Mouse (Mus musculus) kidney, postnatal 0 days (tissue): ENCODE results near the gene Ttc38. TPM values are rescaled to one million over a fixed set of nuclear protein-coding genes. Genes with fewer than 3 reads are reported as not detected.
A peak's percentile ranks its signal among the peaks of the same experiment; 100 is the strongest.

ENCODE experiments used
- ATAC-seq: fragments of 200-750 bp; cut with Nextera tagmentation; replicated peaks from 2 replicates; pipeline ENCODE4 v1.8.0; 2017; ENCODE audit warnings: low read depth, moderate number of reproducible peaks, moderate TSS enrichment, moderate library complexity; ENCODE audit not compliant: low FRiP score
- DNase-seq: peaks from one replicate; pipeline ENCODE4 v3.0.0-alpha.2; 2016; ENCODE audit warnings: low spot score
- H3K27ac ChIP-seq: fragments of 300-500 bp; sonication (generic); 2 replicates; pipeline ENCODE4 v1.5.1; 2014; ENCODE audit warnings: mild to moderate bottlenecking
- H3K27me3 ChIP-seq: fragments of 300-500 bp; sonication (generic); 2 replicates; pipeline ENCODE4 v1.6.1; 2014; ENCODE audit warnings: low read length, mixed read lengths; ENCODE audit not compliant: insufficient read depth
- H3K36me3 ChIP-seq: fragments of 300-500 bp; sonication (generic); 2 replicates; pipeline ENCODE4 v1.6.1; 2014; ENCODE audit warnings: low read length, mixed read lengths; ENCODE audit not compliant: insufficient read depth
- H3K4me1 ChIP-seq: fragments of 300-500 bp; sonication (generic); replicated peaks from 2 replicates; pipeline ENCODE4 v1.6.1; 2014; ENCODE audit warnings: antibody characterized with exemption, low read length, mixed read lengths; ENCODE audit not compliant: insufficient read depth
- H3K4me2 ChIP-seq: fragments of 300-500 bp; sonication (generic); 2 replicates; pipeline ENCODE4 v1.6.1; 2014; ENCODE audit warnings: mild to moderate bottlenecking, low read length, moderate library complexity, mixed read lengths
- H3K4me3 ChIP-seq: fragments of 300-500 bp; sonication (generic); replicated peaks from 2 replicates; pipeline ENCODE4 v1.5.1; 2014; ENCODE audit warnings: low read depth, low read length
- H3K9ac ChIP-seq: fragments of 300-500 bp; sonication (generic); 2 replicates; pipeline ENCODE4 v1.6.1; 2014; ENCODE audit warnings: low read depth, low read length
- H3K9me3 ChIP-seq: fragments of 300-500 bp; sonication (generic); replicated peaks from 2 replicates; pipeline ENCODE4 v1.6.1; 2016; ENCODE audit warnings: low read length, inconsistent platforms, mixed read lengths
- CTCF ChIP-seq: IDR thresholded peaks from 2 replicates; pipeline ENCODE4 v1.5.1; 2016; ENCODE audit warnings: antibody characterized with exemption, low read depth, mild to moderate bottlenecking, moderate library complexity
- WGBS: fragments of 180-500 bp; shearing (Covaris S2); extraction: QIAGEN DNeasy Blood & Tissue Kit; methylation state at CpG from one replicate; pipeline ENCODE4 v1.1.7; 2014; 5-methylcytosine and 5-hydroxymethylcytosine counted together
- polyA plus RNA-seq: library from polyadenylated mRNA; unstranded; fragments of >200 nt; fragmentation: Nextera tagmentation; extraction: Ambion mirVana; gene quantifications from 2 replicates; pipeline ENCODE4 v1.2.1, GENCODE M21; 2015

The Ttc38 gene
- polyA plus RNA-seq, 1 experiment from 2014 or later = 8.7 TPM

GRCm38 (mm10) chr15:85878848-85879497 is 46.9 kb downstream of the Ttc38 start, which contains the start of gene Trmu:
Gene Trmu, plus strand, starts transcription at chr15:85879312.
- WGBS = 1% methylated on average over 48 of the region's 50 CpGs
- DNase-seq (peak; percentile 97), ATAC-seq (peak; percentile 91)
- peak; percentile 73 for TF ChIP-seq CTCF
- H3K4me3 ChIP-seq = peak within 1 kb of the TSS; percentile 78
- no peaks in the 10 kb centered on the region for H3K27me3 ChIP-seq
- peak within 1 kb of the TSS; percentile 85 for H3K27ac ChIP-seq
- H3K9ac ChIP-seq = peak within 1 kb of the TSS; percentile 91
- H3K36me3 ChIP-seq = peaks cover 30% of the 10 kb centered on the region
- H3K4me1 ChIP-seq = no peaks in the 10 kb centered on the region
- H3K4me2 ChIP-seq = peak within 1 kb of the TSS; percentile 97
- H3K9me3 ChIP-seq = no peaks in the 10 kb centered on the region

GRCm38 (mm10) chr15:85879498-85879895 is 47.4 kb downstream of the Ttc38 start:
- DNase-seq (peak; percentile 19), ATAC-seq (peak; percentile 41; the same call in 1 of the 2 replicates)
- Histone ChIP-seq H3K4me2 (peak overlapping the region; percentile 97), H3K9me3 (no peaks in the 10 kb centered on the region), H3K36me3 (peaks cover 31% of the 10 kb centered on the region), H3K4me1 (no peaks in the 10 kb centered on the region), H3K27me3 (no peaks in the 10 kb centered on the region), H3K9ac (peak overlapping the region; percentile 91), H3K4me3 (peak overlapping the region; percentile 78), H3K27ac (peak overlapping the region; percentile 85)
- WGBS = 1% methylated on average over 18 of the region's 18 CpGs
- no peak for TF ChIP-seq CTCF

DNA sequence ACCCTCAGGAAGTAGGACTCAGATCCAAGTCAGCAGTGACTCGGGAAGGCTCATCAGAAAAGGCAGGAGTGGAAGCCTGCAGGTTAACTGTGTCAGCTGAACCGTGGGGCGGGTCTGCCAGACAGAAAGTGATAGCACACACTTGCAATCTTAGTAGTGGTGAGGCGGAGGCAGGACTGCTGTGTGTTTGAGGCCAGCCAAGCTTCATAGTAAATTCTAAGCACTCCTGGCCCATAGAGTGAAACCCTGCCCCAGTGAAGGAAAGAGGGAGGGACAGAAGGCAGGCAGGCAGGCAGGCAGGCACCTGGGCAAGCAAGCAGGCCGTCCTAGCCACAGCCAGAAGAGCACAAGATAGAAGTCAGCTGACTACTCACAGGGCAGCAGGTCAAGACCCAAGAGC is 53.5 kb downstream of the Ttc38 start:
- H3K4me2 ChIP-seq = no peak overlapping the region
- no peak overlapping the region for H3K4me3 ChIP-seq
- DNase-seq (no peak), ATAC-seq (no peak)
- H3K9me3 ChIP-seq = no peaks in the 10 kb centered on the region
- TF ChIP-seq CTCF = no peak
- peaks cover 44% of the 10 kb centered on the region for H3K36me3 ChIP-seq
- H3K27me3 ChIP-seq = no peaks in the 10 kb centered on the region
- WGBS = 76% methylated on average over 5 of the region's 5 CpGs
- H3K27ac ChIP-seq = no peak overlapping the region
- no peaks in the 10 kb centered on the region for H3K4me1 ChIP-seq
- no peak overlapping the region for H3K9ac ChIP-seq

DNA sequence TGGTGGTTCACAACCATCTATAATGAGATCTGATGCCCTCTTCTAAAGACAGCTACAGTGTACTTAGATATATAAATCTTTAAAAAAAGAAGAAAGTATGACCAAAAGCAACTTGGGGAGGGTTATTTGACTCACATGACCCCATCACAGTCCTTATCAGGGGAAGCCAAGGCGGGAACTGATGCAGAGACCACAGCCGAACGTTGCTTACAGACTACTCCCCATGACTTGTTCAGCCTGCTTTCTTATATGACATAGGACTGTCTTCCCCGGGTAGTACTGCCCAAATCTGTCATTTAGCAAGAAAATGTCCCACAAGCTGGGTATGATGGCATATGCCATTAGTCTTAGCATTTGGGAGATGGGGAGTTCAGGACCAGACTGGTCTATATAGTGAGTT is 57.1 kb downstream of the Ttc38 start:
- H3K9ac ChIP-seq = no peak overlapping the region
- H3K27ac ChIP-seq = no peak overlapping the region
- H3K4me3 ChIP-seq = no peak overlapping the region
- no peaks in the 10 kb centered on the region for H3K27me3 ChIP-seq
- H3K36me3 ChIP-seq = peaks cover 63% of the 10 kb centered on the region
- TF ChIP-seq CTCF = no peak
- no peaks in the 10 kb centered on the region for H3K9me3 ChIP-seq
- no peaks in the 10 kb centered on the region for H3K4me1 ChIP-seq
- H3K4me2 ChIP-seq = no peak overlapping the region
- 89% methylated on average over 4 of the region's 4 CpGs for WGBS
- ATAC-seq (no peak), DNase-seq (no peak)

DNA sequence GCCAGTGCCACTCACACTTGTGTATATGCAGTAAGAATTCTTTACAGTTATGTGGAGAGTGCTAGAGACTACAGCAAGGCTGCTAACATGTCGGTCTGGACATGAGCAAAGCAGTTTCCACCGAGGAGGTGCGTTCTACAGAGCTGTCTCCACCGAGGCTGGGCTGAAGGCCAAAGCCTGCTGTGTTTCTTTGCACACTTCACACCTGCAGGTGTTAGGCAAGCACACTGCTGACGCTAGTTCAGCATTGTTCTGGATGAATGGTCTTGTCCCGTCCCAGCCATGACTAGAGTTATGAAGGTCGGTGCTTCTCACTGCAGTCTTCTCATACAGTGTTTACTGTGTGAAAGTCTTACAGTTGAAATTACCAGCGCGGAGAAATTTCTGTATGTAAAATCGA is 59.9 kb downstream of the Ttc38 start:
- WGBS = 57% methylated on average over 10 of the region's 10 CpGs
- peaks cover 64% of the 10 kb centered on the region for H3K36me3 ChIP-seq

GRCm38 (mm10) chr15:85892498-85893118 is 60.5 kb downstream of the Ttc38 start:
- DNase-seq (no peak), ATAC-seq (no peak)
- Histone ChIP-seq H3K9ac (no peak overlapping the region), H3K27me3 (no peaks in the 10 kb centered on the region), H3K4me1 (no peaks in the 10 kb centered on the region), H3K36me3 (peaks cover 70% of the 10 kb centered on the region), H3K9me3 (no peaks in the 10 kb centered on the region), H3K4me2 (no peak overlapping the region), H3K4me3 (no peak overlapping the region), H3K27ac (no peak overlapping the region)
- 77% methylated on average over 13 of the region's 13 CpGs for WGBS
- no peak for TF ChIP-seq CTCF

More for the DNA sequence above, 59.9 kb downstream of the Ttc38 start:
- ATAC-seq (no peak), DNase-seq (no peak)
- Histone ChIP-seq H3K4me3 (no peak overlapping the region), H3K4me2 (no peak overlapping the region), H3K9ac (no peak overlapping the region), H3K4me1 (no peaks in the 10 kb centered on the region), H3K27ac (no peak overlapping the region), H3K27me3 (no peaks in the 10 kb centered on the region), H3K9me3 (no peaks in the 10 kb centered on the region)
- no peak for TF ChIP-seq CTCF
